Mouse (Mus musculus): ENCODE measurements around the gene Odam.

The Odam gene

DNA sequence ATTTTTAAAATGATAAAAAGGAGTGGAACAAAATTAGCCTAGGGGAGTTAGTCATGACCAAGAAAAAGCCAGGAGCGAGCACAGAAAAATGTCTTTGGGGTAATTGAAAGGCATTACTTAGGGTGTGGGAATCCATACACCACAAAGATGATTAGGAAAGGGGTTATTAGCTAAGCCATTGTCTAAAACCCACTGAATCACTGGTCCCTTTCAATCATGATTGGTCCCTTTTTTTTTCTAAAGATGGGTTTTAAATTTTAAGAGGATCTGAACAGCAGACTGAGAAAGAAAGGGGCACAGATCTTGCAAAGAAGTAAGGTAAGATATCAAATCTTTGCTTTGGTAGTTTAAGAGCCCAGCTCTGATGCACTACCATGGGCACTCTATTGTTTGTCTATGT, at the start of gene Odam:
TSS of gene Odam (plus strand) at position 301 of the 400 bp plus-strand sequence.
- DNase-seq (ENCODE audit: low spot score in 2 of 2), result no peak

DNA sequence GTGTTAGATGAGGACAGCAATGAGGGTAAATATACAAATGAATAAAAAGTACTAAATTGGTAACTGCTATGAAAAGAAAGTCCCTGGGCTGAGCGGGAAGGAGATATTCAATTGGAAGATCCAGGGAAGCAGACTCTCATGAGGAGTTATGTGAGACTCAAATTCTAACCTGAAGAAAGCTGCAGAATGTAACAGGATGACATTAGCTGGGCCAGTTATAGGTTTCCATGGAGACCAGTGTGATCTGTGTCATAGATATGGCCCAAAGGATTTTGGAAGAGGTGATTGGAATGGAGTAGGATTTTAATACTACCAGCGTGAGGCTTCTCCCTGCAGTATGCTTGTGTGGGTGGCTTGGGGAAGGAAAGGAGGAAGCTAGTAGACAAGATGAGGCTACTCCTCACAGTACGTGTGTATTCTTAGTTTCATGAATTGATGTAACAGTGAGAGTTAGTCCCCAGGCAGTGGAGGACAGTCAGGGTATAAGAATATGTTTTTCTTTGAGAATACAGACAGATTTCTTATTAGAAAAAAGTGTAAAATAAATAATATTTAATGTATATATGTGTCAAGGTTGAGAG, 29.6 kb upstream of the Odam start:
- DNase-seq (ENCODE audit: low spot score in 2 of 2), result no peak

DNA sequence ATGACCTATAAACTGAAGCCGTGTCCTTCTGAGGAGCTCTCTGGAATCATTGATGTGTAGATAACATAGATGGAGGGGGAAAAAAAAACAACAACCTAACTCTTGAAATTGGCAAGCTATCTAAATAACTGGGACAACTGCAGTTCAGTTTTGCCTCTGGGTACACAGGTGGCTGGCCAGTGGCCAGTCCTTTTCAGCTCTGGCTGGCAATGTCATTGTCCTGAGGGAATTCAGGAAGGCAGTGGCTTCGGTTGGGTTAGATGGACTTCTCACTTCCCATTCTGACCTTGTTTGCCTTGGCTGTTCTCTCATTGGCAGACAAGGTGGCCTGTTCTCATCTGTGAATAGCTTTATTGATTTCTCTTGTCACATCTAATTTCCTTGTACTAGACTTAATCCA, 14.7 kb upstream of the Odam start:
- DNase-seq (ENCODE audit: low spot score in 2 of 2), result no peak

DNA sequence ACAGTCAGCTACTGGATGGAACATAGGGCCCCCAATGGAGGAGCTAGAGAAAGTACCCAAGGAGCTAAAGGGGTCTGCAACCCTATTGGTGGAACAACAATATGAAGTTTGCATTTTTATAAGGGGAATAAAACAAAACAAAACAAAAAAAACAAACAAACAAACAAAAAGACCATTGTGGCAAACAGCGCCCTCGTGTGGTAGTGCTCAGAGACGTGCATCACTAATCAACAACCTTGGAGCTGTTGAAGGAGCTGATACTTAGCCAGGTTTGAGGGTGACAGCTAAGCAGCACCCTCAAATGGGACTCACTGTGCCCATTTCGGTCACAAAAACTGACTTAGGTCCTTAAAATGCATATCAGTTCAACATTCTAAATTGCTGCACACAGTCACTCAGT, 13.4 kb upstream of the Odam start:
- DNase-seq (ENCODE audit: low spot score in 2 of 2), result no peak

DNA sequence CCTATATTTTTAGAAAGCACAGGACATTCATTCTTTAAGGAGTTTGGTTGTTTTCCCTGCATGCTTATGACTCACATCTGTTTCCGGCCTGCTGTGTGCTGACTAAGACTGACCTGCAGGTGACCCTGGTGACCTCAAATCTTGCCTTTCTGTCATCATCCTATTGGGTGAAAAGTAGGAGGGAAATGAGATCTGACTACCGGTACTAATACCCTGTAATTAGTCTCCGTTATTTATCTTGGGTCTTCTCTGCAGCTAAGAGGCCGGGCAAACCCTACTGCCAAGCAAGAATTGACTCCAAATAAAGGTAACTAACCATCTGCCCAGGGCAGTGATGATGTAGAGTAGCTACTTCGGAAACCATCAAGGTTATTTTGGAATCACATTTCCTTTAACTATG, 40.5 kb downstream of the Odam start, which contains the start of gene Csn3:
TSS of gene Csn3 (plus strand) at position 208 of the 400 bp plus-strand sequence.
- DNase-seq (ENCODE audit: low spot score in 2 of 2), result no peak

DNA sequence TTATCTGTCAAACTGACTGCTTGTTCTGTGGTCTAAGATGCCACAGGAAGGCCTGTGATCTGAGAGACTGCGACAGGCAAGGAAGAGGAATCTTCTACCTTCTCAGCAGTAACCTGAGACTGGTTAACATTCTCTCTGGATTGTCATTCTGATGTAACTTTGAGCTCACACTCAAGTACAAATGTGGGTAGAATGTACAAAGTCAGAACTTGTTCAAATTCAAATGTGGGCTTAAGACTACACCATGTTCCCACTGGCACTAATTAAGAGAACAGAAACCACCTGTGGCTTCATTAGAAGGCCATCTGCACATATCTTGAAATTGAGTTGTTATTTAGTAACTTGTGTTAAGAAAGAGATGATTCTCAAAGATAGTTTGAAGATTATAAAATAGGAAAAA, 46.8 kb downstream of the Odam start:
- no peak for DNase-seq (ENCODE audit: low spot score in 2 of 2)

DNA sequence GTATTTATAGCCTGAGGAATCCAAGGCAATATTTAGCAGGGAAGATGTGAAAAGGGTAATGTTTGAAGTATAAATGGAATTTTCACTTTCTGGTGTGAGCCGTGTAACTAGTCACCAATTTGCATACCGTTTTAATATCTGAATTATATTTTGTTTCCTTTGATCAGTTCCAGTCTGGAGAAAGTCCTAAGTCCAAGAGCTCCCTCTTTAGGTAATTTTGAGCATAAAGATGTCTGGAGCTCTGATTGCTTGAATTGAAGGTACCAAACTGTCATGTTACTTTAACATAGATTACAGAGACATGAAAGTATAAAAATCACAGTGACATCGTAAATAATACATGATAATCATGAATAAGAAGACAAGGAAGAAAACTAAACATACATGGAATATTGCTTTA, 55.9 kb downstream of the Odam start:
- DNase-seq (ENCODE audit: low spot score in 2 of 2), result no peak

DNA sequence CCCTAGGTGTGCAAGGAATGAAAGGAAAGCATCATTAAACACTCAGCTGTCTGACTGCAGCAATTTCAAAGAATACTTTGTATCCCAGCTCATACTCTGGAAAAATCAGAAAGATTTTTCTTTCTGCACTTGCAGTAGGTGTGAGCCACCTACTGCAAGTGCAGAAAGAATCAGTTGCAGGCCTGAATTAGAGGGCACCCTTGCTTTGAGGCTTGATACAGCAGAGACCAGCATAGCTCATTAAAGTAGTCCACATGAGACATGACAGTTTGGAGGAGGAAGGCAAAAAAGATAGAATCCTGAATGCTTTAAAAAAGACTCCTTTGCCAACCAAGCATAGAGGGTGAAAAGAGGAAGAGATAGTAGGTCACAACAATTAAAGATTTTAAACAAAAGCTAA, 57.7 kb downstream of the Odam start:
- no peak for DNase-seq (ENCODE audit: low spot score in 2 of 2)

Measured in heart, adult 9 months (tissue).